Mouse (Mus musculus): Measurements from ENCODE around the gene Kif1a.

Gene Kif1a

GRCm38 (mm10) chr1:93092582-93092981 is 9.2 kb downstream of the Kif1a start:
- DNase-seq: no peak

DNA sequence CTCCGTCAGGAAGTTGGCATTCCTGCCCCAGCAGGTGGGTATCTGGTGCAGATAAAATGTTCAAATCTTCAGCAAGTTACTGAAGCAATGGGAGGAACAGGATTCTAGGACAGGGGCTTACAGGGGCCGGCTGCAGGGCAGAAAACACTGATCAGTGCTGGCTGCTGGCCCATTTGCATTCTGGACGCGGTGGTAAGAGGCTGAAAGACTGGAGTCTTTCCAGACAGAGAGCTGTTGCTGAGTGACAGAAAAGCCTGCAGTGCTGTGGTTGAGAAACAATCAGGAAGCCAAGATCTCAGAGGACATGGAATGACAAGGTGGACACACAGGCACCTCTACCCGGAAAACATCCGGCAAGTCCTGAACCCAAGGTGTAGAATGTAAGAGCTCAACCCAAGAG is 16.6 kb downstream of the Kif1a start:
- no peak for DNase-seq

GRCm38 (mm10) chr1:93083420-93084285 is 18.1 kb downstream of the Kif1a start:
- no peak for DNase-seq

GRCm38 (mm10) chr1:93082121-93082520 is 19.6 kb downstream of the Kif1a start:
- no peak for DNase-seq

GRCm38 (mm10) chr1:93080930-93081589 is 20.7 kb downstream of the Kif1a start:
- no peak for DNase-seq

GRCm38 (mm10) chr1:93079602-93080001 is 22.1 kb downstream of the Kif1a start:
- DNase-seq: no peak

DNA sequence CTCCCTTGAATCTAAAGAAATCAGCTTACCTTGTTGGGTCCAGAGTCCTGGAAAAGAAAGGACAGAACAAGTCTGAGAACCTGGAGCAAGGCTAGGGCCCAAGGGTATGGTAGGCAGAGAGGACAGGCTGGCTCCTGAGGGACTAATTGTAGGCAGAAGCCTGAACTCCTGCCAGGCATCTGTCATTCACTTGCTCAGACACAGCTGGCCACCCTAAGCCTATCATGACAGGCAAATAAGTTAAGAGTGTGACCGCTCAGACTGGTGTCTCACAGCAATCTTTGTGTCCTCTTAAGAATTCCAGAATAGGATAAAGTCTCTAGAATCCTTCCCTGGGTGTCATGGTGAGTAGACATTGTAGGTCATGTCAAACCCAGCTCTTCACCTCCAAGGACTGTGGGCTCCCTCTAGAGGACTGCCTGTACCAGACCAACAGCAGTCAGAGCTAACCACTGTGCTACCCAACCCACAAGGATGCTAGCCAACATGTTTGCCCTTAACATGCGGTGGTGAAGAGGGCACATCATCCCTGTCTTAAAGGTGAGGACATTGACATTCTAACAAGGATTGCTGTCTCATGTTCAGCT is 29.4 kb downstream of the Kif1a start:
- no peak for DNase-seq

- DNase-seq: no peak
Observed at GRCm38 (mm10) chr1:93071487-93071971, 30.2 kb downstream of the Kif1a start.

DNA sequence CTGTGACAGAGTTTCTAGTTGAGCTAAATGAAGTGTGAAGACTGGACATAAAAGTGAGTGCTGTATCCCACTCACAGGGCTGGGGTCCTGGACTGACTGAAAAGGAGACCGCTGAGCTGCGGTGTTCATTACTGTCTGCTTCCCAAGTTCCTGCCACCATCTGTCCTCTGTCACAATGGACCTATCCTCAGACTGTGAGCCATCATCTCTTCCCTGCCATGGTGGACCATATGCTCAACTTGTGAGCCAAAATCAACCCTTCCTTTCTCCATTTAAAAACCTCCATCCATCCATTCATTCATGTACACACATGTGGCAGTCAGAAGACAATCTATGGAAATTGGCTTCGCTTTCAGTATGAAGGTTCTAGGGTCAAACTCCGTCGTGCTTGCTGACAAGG is 30.9 kb downstream of the Kif1a start:
- DNase-seq: no peak

DNA sequence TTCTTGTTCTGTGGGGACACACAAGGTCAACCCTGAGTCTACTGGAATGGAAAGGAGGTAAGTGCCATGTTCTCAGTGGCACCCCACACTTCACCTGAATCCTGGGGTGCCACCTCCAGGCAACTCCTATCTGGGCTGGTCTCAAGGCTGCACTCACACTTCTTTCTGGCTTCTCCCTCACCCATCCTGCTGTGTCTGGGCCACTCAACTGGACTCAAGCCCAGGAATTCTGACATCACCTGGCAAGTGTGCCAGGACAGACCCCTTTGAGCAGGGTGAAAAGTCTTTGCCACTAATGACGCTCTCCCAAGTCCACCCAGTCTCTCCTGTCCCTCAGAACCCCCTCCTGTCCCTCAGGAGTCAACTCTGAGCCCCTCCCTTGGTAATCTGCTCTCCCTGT is 33.2 kb downstream of the Kif1a start:
- no peak for DNase-seq

- no peak for DNase-seq
Observed at GRCm38 (mm10) chr1:93065654-93066053, 36.1 kb downstream of the Kif1a start.

DNA sequence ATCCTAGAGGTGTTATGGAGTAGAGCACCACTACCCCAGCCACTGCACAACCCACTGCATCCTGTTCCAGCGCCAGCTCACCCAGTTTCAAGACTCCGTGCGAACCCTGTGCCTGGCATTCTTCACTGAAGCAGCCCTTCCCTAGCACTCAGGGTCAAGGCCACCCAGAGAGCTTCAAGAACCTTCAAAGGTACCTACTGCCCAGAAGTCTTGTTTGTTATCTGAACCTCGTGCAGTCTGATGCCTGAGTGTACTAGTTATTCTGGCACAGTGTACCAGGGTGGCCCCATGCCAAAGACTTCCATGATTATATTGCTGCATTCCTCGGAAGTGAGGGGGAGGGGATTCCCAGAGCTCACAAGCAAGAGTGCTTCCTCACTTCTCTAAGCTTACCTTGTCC is 38.1 kb downstream of the Kif1a start:
- no peak for DNase-seq

GRCm38 (mm10) chr1:93051124-93051833 is 50.5 kb downstream of the Kif1a start:
- DNase-seq: no peak

DNA sequence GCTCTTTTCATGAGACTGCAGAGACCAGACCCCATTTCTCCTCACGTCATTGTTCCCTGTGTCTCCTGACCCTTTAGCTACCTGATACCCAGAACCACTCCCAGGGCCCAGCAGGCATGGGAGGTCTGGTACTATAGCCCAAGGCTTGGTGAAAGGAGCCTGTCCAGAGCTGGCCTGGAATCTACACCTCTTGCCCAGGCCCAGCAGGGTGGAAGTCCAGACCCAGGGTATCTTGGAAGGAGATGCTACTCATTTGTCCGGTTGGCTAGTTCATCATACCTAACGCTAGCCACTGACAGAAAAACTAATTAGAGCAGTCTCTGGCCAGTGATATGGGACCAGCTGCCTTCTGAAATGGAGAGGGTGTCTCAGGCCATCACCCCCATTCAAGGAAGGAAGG is 51.7 kb downstream of the Kif1a start:
- no peak for DNase-seq

- no peak for DNase-seq
Observed at GRCm38 (mm10) chr1:93046153-93046789, 55.5 kb downstream of the Kif1a start.

DNA sequence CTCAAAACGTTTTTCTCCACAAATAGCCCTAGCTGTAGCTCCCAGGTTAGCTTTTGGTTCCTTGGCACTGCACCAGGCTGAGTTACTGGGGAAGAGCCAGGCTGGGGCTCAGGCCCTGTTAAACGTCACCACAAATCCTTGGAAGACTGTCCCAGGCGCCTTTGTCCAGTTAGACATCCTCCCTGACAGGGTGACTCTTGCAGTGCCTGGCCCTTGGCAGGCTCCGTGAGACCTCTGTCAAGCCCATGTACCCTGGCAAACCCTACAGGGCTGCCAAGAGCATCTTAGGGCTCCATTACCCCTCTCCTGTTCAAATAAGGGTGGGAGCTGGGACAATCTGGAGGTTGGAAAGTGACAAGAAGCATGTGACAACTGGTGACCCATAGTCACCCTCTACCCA is 65.8 kb downstream of the Kif1a start:
- no peak for DNase-seq

DNA sequence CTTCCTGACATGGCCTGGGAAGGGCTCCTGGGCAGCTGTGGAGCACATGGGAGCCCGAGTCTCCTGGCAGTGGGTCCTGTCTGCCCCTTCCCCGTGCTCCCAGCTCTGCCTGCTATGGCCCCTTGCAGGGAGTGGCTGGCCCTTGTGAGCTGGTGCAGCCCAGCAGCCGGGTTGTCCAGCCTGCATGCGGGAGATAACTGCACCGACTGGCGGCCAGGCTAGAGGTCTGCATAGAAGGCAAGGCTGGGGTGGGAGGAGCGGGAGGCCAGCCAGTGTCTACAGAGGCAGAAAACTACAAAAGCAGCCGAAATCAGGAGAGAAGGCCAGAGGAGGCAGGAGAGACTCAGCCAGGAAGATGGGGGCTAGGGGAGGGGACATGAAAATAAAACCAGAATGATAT is 67.8 kb downstream of the Kif1a start:
- DNase-seq: no peak

DNA sequence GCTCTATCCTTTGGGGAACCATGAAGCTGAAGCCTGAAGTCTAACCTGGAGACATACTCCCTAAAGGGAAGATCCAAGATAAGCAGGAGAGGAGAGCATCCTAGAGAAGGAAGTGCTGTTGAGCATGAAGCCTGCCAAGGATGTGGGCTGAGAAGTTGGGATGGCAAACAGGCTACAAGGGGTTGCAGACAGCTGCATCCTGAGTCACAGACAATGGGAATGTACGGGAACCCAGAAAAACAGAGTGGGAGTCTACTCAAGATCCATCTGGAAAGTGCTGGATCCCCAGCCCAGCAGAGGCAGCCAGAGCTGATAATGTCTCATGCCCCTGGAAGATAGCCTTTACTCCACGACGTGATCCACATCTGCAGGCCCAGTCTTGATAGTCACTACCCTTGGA is 70.6 kb downstream of the Kif1a start:
- DNase-seq: no peak

GRCm38 (mm10) chr1:93030060-93030459 is 71.7 kb downstream of the Kif1a start:
- DNase-seq: no peak

- no peak for DNase-seq
Observed at GRCm38 (mm10) chr1:93029387-93029786, 72.4 kb downstream of the Kif1a start.

- no peak for DNase-seq
Observed at GRCm38 (mm10) chr1:93026600-93026999, 75.2 kb downstream of the Kif1a start.

- no peak for DNase-seq
Observed at GRCm38 (mm10) chr1:93020602-93021001, 81.1 kb downstream of the Kif1a start.

GRCm38 (mm10) chr1:93018716-93019115 is 83.0 kb downstream of the Kif1a start:
- no peak for DNase-seq

All from kidney, adult 11 months (tissue).